Mouse (Mus musculus): Measurements from ENCODE around the gene Cd79a.

DNA sequence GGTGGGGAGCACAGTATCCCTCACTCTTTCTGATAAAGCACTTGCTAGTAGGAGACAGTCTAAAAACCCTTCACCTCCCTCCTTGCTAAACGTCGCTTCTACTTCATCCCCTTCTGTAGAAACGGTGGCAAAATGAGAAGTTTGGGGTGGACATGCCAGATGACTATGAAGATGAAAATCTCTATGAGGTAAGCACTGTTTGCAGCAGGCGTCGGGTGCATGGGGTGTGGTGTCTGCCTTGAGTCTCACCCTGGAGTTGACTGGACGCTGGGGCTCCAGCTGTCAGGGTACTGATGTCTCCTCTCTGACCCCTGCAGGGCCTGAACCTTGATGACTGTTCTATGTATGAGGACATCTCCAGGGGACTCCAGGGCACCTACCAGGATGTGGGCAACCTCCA, 3.9 kb downstream of the Cd79a start:
- TF ChIP-seq GATA1 (IDR thresholded peaks at IDR 0.05; ENCODE audit: borderline replicate concordance, low read length) (no peak), CTCF (IDR thresholded peaks at IDR 0.05; ENCODE audit: low read depth, low read length) (no peak)
